ENCODE assay signal across 30 mouse cellular contexts in the genomic region with DNA sequence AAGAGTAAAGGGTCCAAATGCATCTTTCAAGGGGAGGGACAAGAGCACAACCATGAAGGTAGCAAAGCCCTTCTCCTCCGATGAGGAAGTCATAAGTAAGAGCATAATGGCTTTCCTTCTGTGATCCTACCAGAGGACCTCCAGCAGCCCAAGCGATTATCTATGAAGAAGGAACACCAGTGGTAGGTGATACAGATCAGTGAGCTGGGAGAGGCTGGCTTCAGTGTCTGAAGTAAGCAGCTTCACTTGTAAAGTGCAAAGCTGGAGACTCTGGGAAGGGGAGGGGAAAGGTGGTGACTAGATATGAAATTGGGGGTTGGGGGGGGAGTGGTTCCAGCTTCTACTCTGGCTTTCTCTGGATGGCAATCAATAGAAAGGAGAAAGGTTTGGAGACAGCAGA. TPM values are rescaled to one million over a fixed set of nuclear protein-coding genes. Genes with fewer than 3 reads are reported as not detected.
A peak's percentile ranks its signal among the peaks of the same experiment; 100 is the strongest.
DNase-seq lines count a peak whose midpoint lies in the region; ATAC-seq and TF ChIP-seq lines count a peak whose summit lies in the region.
"Had no signal": no experiment of that assay in that cellular context is flagged by ENCODE, and none has a peak within 500 bp of the region (broad histone marks: within the 10 kb centered on the region; RNA-seq: fewer than 3 reads in every experiment).

No protein-coding gene starts in this region.

- no peak overlapping the region for H3K27ac ChIP-seq in MEL (ENCODE audit: control insufficient read depth, low read depth, low read length)
- H3K27ac ChIP-seq in liver, embryonic 13.5 days: peak overlapping the region; percentile 86
- H3K27ac ChIP-seq in liver, embryonic 16.5 days (ENCODE audit: low read length): peak overlapping the region; percentile 48; the same call in 1 of the 2 replicates
- no peak overlapping the region for H3K27ac ChIP-seq in forebrain, embryonic 10.5 days
- H3K27ac ChIP-seq: embryonic facial prominence, embryonic 10.5 days; embryonic facial prominence, embryonic 13.5 days; forebrain, embryonic 13.5 days; heart, embryonic 10.5 days; heart, embryonic 13.5 days; hindbrain, embryonic 14.5 days; hindbrain, postnatal 0 days had no signal

- no peak for TF ChIP-seq RAD21 in MEL (IDR thresholded peaks at IDR 0.05; ENCODE audit: low read depth, low read length)

- TF ChIP-seq CTCF in G1E (IDR thresholded peaks at IDR 0.05; ENCODE audit: low read depth, low read length) (no peak), MEL (IDR thresholded peaks at IDR 0.05 in 2 of 3, conservative IDR thresholded peaks at IDR 0.05 in 1 of 3; ENCODE audit: control insufficient read depth in 1 of 3, insufficient read depth in 1 of 3, low read depth in 2 of 3, low read length in 3 of 3, poor library complexity in 1 of 3, severe bottlenecking in 1 of 3) (no peak)

- no peaks in the 10 kb centered on the region for H3K27me3 ChIP-seq in G1E (ENCODE audit: insufficient read depth, low read length)
- no peaks in the 10 kb centered on the region for H3K27me3 ChIP-seq in MEL (ENCODE audit: control insufficient read depth in 1 of 2, insufficient read depth in 2 of 2, low read length in 2 of 2)
- H3K27me3 ChIP-seq in liver, embryonic 13.5 days: no peaks in the 10 kb centered on the region
- no peaks in the 10 kb centered on the region for H3K27me3 ChIP-seq in liver, embryonic 16.5 days (ENCODE audit: control insufficient read depth, insufficient read depth, low read depth, low read length)
- no peaks in the 10 kb centered on the region for H3K27me3 ChIP-seq in forebrain, embryonic 10.5 days (ENCODE audit: poor library complexity, severe bottlenecking)
- H3K27me3 ChIP-seq: embryonic facial prominence, embryonic 13.5 days; forebrain, embryonic 13.5 days; heart, embryonic 13.5 days; Patski had no signal

- no peaks in the 10 kb centered on the region for H3K9me3 ChIP-seq in G1E (replicated peaks)
- H3K9me3 ChIP-seq in MEL (replicated peaks; ENCODE audit: insufficient read depth, low read length): no peaks in the 10 kb centered on the region
- H3K9me3 ChIP-seq in liver, embryonic 13.5 days (replicated peaks): no peaks in the 10 kb centered on the region
- no peaks in the 10 kb centered on the region for H3K9me3 ChIP-seq in liver, embryonic 16.5 days (replicated peaks; ENCODE audit: control insufficient read depth, low read length)
- H3K9me3 ChIP-seq in forebrain, embryonic 10.5 days: no peaks in the 10 kb centered on the region
- H3K9me3 ChIP-seq: embryonic facial prominence, embryonic 10.5 days; embryonic facial prominence, embryonic 13.5 days; forebrain, embryonic 13.5 days; heart, embryonic 10.5 days; heart, embryonic 13.5 days had no signal

- TF ChIP-seq POLR2A in MEL (IDR thresholded peaks at IDR 0.05; ENCODE audit: control insufficient read depth in 1 of 2, insufficient read depth in 1 of 2, low read depth in 1 of 2, low read length in 2 of 2, poor library complexity in 1 of 2): no peak

- ATAC-seq in G1E (ENCODE audit: extremely low read depth, insufficient number of reproducible peaks, low FRiP score, poor library complexity, severe bottlenecking): peak; percentile 52
- ATAC-seq in liver, embryonic 13.5 days (ENCODE audit: low read depth): no peak
- ATAC-seq in liver, embryonic 16.5 days (ENCODE audit: low read depth): no peak
- ATAC-seq: CD4-positive, CD25-positive, alpha-beta regulatory T cell, adult 4 months; forebrain, embryonic 13.5 days; forebrain, embryonic 16.5 days; hindbrain, postnatal 0 days; inflammation-experienced regulatory T-cells, adult 6 months had no signal

- H3K4me3 ChIP-seq in G1E (ENCODE audit: low read depth, low read length) (no peak overlapping the region), MEL (ENCODE audit: control insufficient read depth in 1 of 2, insufficient read depth in 1 of 2, low read depth in 2 of 2, low read length in 2 of 2) (no peak overlapping the region)
- no peak overlapping the region for H3K4me3 ChIP-seq in liver, embryonic 13.5 days (replicated peaks)
- no peak overlapping the region for H3K4me3 ChIP-seq in liver, embryonic 16.5 days (ENCODE audit: low read depth, low read length)
- no peak overlapping the region for H3K4me3 ChIP-seq in forebrain, embryonic 10.5 days
- H3K4me3 ChIP-seq: embryonic facial prominence, embryonic 10.5 days; embryonic facial prominence, embryonic 13.5 days; erythroblast, embryonic 14.5 days; forebrain, embryonic 13.5 days; heart, embryonic 10.5 days; heart, embryonic 13.5 days had no signal

- H3K9ac ChIP-seq in MEL (ENCODE audit: control insufficient read depth, low read depth, low read length, poor library complexity, severe bottlenecking): no peak overlapping the region
- H3K9ac ChIP-seq in liver, embryonic 13.5 days: peak overlapping the region; percentile 33; the same call in 1 of the 2 replicates
- no peak overlapping the region for H3K9ac ChIP-seq in liver, embryonic 16.5 days (ENCODE audit: low read depth, low read length)
- H3K9ac ChIP-seq: embryonic facial prominence, embryonic 13.5 days; forebrain, embryonic 13.5 days; heart, embryonic 13.5 days; hindbrain, embryonic 14.5 days had no signal

- whole genome bisulfite sequencing in liver, embryonic 13.5 days (ENCODE audit: insufficient replicate concordance): 53% methylated on average over 2 of the region's 2 CpGs
- WGBS in liver, embryonic 16.5 days (ENCODE audit: insufficient replicate concordance): 57% methylated on average over 2 of the region's 2 CpGs
- WGBS in forebrain, embryonic 10.5 days: 95% methylated on average over 2 of the region's 2 CpGs

- DNase-seq in G1E (ENCODE audit: low spot score) (peak; percentile 23), MEL (ENCODE audit: low read depth, low spot score) (peak; percentile 16)
- DNase-seq in liver, embryonic 13.5 days: no peak
- no peak for DNase-seq in forebrain, embryonic 10.5 days (ENCODE audit: extremely low spot score, low spot score)
- DNase-seq in layer of hippocampus, adult 9-11 months: no peak
- DNase-seq: adrenal gland, adult 2 months; adrenal gland, postnatal 14 days; cerebellum, adult 11 months; cerebellum, adult 2 months; cerebellum, adult 9-11 months; cerebellum, postnatal 25 days; embryo, embryonic 11 days; gastrocnemius, postnatal 10 days; gastrocnemius, postnatal 36 days; heart, adult 18-20 months; heart, postnatal 14 days; heart, postnatal 4 days had no signal

- no peak for TF ChIP-seq EP300 in MEL (IDR thresholded peaks at IDR 0.05; ENCODE audit: low read depth in 1 of 2, low read length in 2 of 2)

- H3K36me3 ChIP-seq in G1E (replicated peaks) (peaks cover 72% of the 10 kb centered on the region), MEL (ENCODE audit: control insufficient read depth in 1 of 2, insufficient read depth in 2 of 2, low read length in 2 of 2) (peaks cover 29 to 33% of the 10 kb centered on the region in 2 experiments)
- H3K36me3 ChIP-seq in liver, embryonic 13.5 days: peaks cover 72% of the 10 kb centered on the region
- H3K36me3 ChIP-seq in liver, embryonic 16.5 days (ENCODE audit: control insufficient read depth, insufficient read depth): peaks cover 32% of the 10 kb centered on the region
- peaks cover 88% of the 10 kb centered on the region for H3K36me3 ChIP-seq in forebrain, embryonic 10.5 days (replicated peaks)

- no peak overlapping the region for H3K4me2 ChIP-seq in liver, embryonic 13.5 days
- H3K4me2 ChIP-seq in liver, embryonic 16.5 days (ENCODE audit: low read depth, low read length): no peak overlapping the region
- H3K4me2 ChIP-seq: embryonic facial prominence, embryonic 13.5 days; forebrain, embryonic 13.5 days; heart, embryonic 13.5 days; hindbrain, embryonic 14.5 days had no signal

- peaks cover 51% of the 10 kb centered on the region for H3K4me1 ChIP-seq in G1E (ENCODE audit: insufficient read depth, low read depth, low read length)
- peaks cover 22 to 23% of the 10 kb centered on the region in 2 experiments for H3K4me1 ChIP-seq in MEL (ENCODE audit: control insufficient read depth in 1 of 2, insufficient read depth in 2 of 2, low read length in 2 of 2)
- H3K4me1 ChIP-seq in liver, embryonic 13.5 days (replicated peaks): peaks cover 48% of the 10 kb centered on the region
- H3K4me1 ChIP-seq in liver, embryonic 16.5 days (ENCODE audit: control insufficient read depth, low read depth, low read length): peaks cover 30% of the 10 kb centered on the region
- H3K4me1 ChIP-seq in forebrain, embryonic 10.5 days: no peaks in the 10 kb centered on the region
- H3K4me1 ChIP-seq: embryonic facial prominence, embryonic 10.5 days; embryonic facial prominence, embryonic 13.5 days; forebrain, embryonic 13.5 days had no signal

- H3K79me2 ChIP-seq in MEL (ENCODE audit: control insufficient read depth, insufficient read depth, low read length, poor library complexity): no peaks in the 10 kb centered on the region

TF ChIP-seq in MEL, 35 proteins besides CTCF, POLR2A, EP300 and RAD21:
- TF ChIP-seq POLR2AphosphoS2 (IDR thresholded peaks at IDR 0.05; ENCODE audit: low read length) (no peak), MYB (IDR thresholded peaks at IDR 0.05; ENCODE audit: low read depth, low read length) (no peak), GATA1 (IDR thresholded peaks at IDR 0.05; ENCODE audit: low read depth, low read length) (0 out of 2 replicates have a peak, but pooled peaks have one; percentile 9)

RNA-seq across cellular contexts. Expression of a gene that starts 43.7 kb away (rescaled TPM):
- 87.4 and 89.5 TPM in 2 replicates for total RNA-seq in G1E (2014; fragmentation: Nextera tagmentation)
- 41.9 and 54.9 TPM in 2 replicates for total RNA-seq in G1E (2017)
- 35.3 and 35.5 TPM in 2 replicates for polyA plus RNA-seq in G1E (2012)
- total RNA-seq in MEL (2012; rRNA removed): 16.4 and 17.1 TPM in 2 replicates
- polyA plus RNA-seq in MEL (2012; ENCODE audit: insufficient read depth in 1 of 2, insufficient read length in 2 of 2, low read depth in 1 of 2, low replicate concordance in 2 of 2, missing spikeins in 1 of 2): 100 to 1,000 TPM in 1 of 2 experiments, 10 to 100 TPM in 1; 30.8 to 123 TPM
- 14.4 and 19.8 TPM in 2 replicates for polyA plus RNA-seq in liver, embryonic 13.5 days (2015; fragmentation: Nextera tagmentation; extraction: Ambion mirVana)
- 14.3 and 14.6 TPM in 2 replicates for polyA plus RNA-seq in liver, embryonic 16.5 days (2015; fragmentation: Nextera tagmentation; extraction: Ambion mirVana)
- polyA plus RNA-seq in forebrain, embryonic 10.5 days (2016; fragmentation: Nextera tagmentation; extraction: Ambion mirVana): 44.4 and 48.0 TPM in 2 replicates

Comparison
In these comparisons a context has a peak if more than half of its experiments do, and no peak if none do; other contexts are left out.
1. DNase-seq: peak in G1E (single experiment) and MEL (single experiment); none in liver, embryonic 13.5 days (single experiment), forebrain, embryonic 10.5 days (single experiment) and layer of hippocampus, adult 9-11 months (single experiment).
2. H3K27ac ChIP-seq: peak in liver, embryonic 13.5 days (single experiment) and liver, embryonic 16.5 days (single experiment); none in MEL (single experiment) and forebrain, embryonic 10.5 days (single experiment).